Mouse (Mus musculus): ENCODE measurements around the gene Kcnn1.
"Not testable (repeated sequence)": the region's sequence is repeated elsewhere in the genome, so short reads cannot be mapped to it uniquely, and the experiment has no call there.

Kcnn1 gene

GRCm38 (mm10) chr8:70862824-70863641, at the start of gene Kcnn1:
TSS of gene Kcnn1 (minus strand) at chr8:70863258.
- DNase-seq (ENCODE audit: low read depth in 2 of 2, low spot score in 2 of 2) = no peak

- no peak for DNase-seq (ENCODE audit: low read depth in 2 of 2, low spot score in 2 of 2)
Observed at GRCm38 (mm10) chr8:70911596-70911995, 48.5 kb upstream of the Kcnn1 start.

- DNase-seq (ENCODE audit: low read depth in 2 of 2, low spot score in 2 of 2) = no peak
Observed at GRCm38 (mm10) chr8:70907518-70907917, 44.5 kb upstream of the Kcnn1 start.

- DNase-seq (ENCODE audit: low read depth in 2 of 2, low spot score in 2 of 2) = peak; percentile 54 to 60
Observed at GRCm38 (mm10) chr8:70905831-70906736, 43.0 kb upstream of the Kcnn1 start, which contains the start of gene Map1s. TSS of gene Map1s (plus strand) at chr8:70905932.

- DNase-seq (ENCODE audit: low read depth in 2 of 2, low spot score in 2 of 2) = no peak
Observed at GRCm38 (mm10) chr8:70905463-70905830, 42.4 kb upstream of the Kcnn1 start.

GRCm38 (mm10) chr8:70904532-70904931, 41.5 kb upstream of the Kcnn1 start:
- no peak for DNase-seq (ENCODE audit: low read depth in 2 of 2, low spot score in 2 of 2)

- no peak for DNase-seq (ENCODE audit: low read depth in 2 of 2, low spot score in 2 of 2)
Observed at GRCm38 (mm10) chr8:70903582-70903981, 40.5 kb upstream of the Kcnn1 start.

GRCm38 (mm10) chr8:70903112-70903511, 40.1 kb upstream of the Kcnn1 start:
- DNase-seq (ENCODE audit: low read depth in 2 of 2, low spot score in 2 of 2) = no peak

GRCm38 (mm10) chr8:70902211-70902610, 39.2 kb upstream of the Kcnn1 start:
- DNase-seq (ENCODE audit: low read depth in 2 of 2, low spot score in 2 of 2) = no peak

GRCm38 (mm10) chr8:70900872-70901387, 37.9 kb upstream of the Kcnn1 start:
- DNase-seq (ENCODE audit: low read depth in 2 of 2, low spot score in 2 of 2) = no peak

- no peak for DNase-seq (ENCODE audit: low read depth in 2 of 2, low spot score in 2 of 2)
Observed at GRCm38 (mm10) chr8:70899226-70899625, 36.2 kb upstream of the Kcnn1 start.

- DNase-seq (ENCODE audit: low read depth in 2 of 2, low spot score in 2 of 2) = no peak
Observed at GRCm38 (mm10) chr8:70898661-70899198, 35.7 kb upstream of the Kcnn1 start.

GRCm38 (mm10) chr8:70897681-70898413, 34.8 kb upstream of the Kcnn1 start:
- DNase-seq (ENCODE audit: low read depth in 2 of 2, low spot score in 2 of 2) = peak; percentile 79 to 85

- DNase-seq (ENCODE audit: low read depth in 2 of 2, low spot score in 2 of 2) = peak; percentile 89 to 92
Observed at GRCm38 (mm10) chr8:70897021-70897680, 34.1 kb upstream of the Kcnn1 start, which contains the start of gene Rpl18a. TSS of gene Rpl18a (minus strand) at chr8:70897412.

GRCm38 (mm10) chr8:70896316-70897020, 33.4 kb upstream of the Kcnn1 start:
- DNase-seq (ENCODE audit: low read depth in 2 of 2, low spot score in 2 of 2) = no peak

- not testable (repeated sequence) for DNase-seq (ENCODE audit: low read depth in 2 of 2, low spot score in 2 of 2)
Observed at GRCm38 (mm10) chr8:70895571-70896259, 32.7 kb upstream of the Kcnn1 start.

GRCm38 (mm10) chr8:70894771-70895545, 31.9 kb upstream of the Kcnn1 start:
- no peak for DNase-seq (ENCODE audit: low read depth in 2 of 2, low spot score in 2 of 2)

GRCm38 (mm10) chr8:70894385-70894720, 31.3 kb upstream of the Kcnn1 start:
- no peak for DNase-seq (ENCODE audit: low read depth in 2 of 2, low spot score in 2 of 2)
